Mouse (Mus musculus): Measurements from ENCODE around the gene Spg7.
"Not testable (repeated sequence)": the region's sequence is repeated elsewhere in the genome, so short reads cannot be mapped to it uniquely, and the experiment has no call there.

Spg7 gene

GRCm38 (mm10) chr8:123041774-123042105 lies 21.0 kb upstream of the Spg7 start:
- DNase-seq = peak; percentile 54

- DNase-seq = peak; percentile 100
These were observed 20.4 kb upstream of the Spg7 start, which contains the start of gene Ankrd11 for GRCm38 (mm10) chr8:123042158-123042973. Ankrd11 (minus strand) TSS chr8:123042277.

- no peak for DNase-seq
These were observed 19.6 kb upstream of the Spg7 start for GRCm38 (mm10) chr8:123042974-123043625.

- no peak for DNase-seq
These were observed 18.8 kb upstream of the Spg7 start for GRCm38 (mm10) chr8:123043941-123044340.

GRCm38 (mm10) chr8:123044743-123045425 lies 17.9 kb upstream of the Spg7 start:
- DNase-seq = not testable (repeated sequence)

- DNase-seq = no peak
These were observed 16.0 kb upstream of the Spg7 start for GRCm38 (mm10) chr8:123046706-123047105.

GRCm38 (mm10) chr8:123047827-123048226 lies 14.9 kb upstream of the Spg7 start:
- no peak for DNase-seq

- DNase-seq = no peak
These were observed 14.3 kb upstream of the Spg7 start for GRCm38 (mm10) chr8:123048402-123048801.

- DNase-seq = no peak
These were observed 11.3 kb upstream of the Spg7 start for GRCm38 (mm10) chr8:123051458-123051857.

GRCm38 (mm10) chr8:123064072-123064471 lies 1.3 kb downstream of the Spg7 start:
- DNase-seq = no peak

GRCm38 (mm10) chr8:123064809-123065213 lies 2.1 kb downstream of the Spg7 start:
- no peak for DNase-seq

GRCm38 (mm10) chr8:123065214-123066100 lies 2.7 kb downstream of the Spg7 start:
- peak; percentile 97 for DNase-seq

- no peak for DNase-seq
These were observed 3.5 kb downstream of the Spg7 start for GRCm38 (mm10) chr8:123066101-123066683.

GRCm38 (mm10) chr8:123071176-123071575 lies 8.4 kb downstream of the Spg7 start:
- DNase-seq = no peak

GRCm38 (mm10) chr8:123077213-123077612 lies 14.5 kb downstream of the Spg7 start:
- no peak for DNase-seq

- no peak for DNase-seq
These were observed 20.3 kb downstream of the Spg7 start for GRCm38 (mm10) chr8:123082993-123083392.

- peak; percentile 16 for DNase-seq
These were observed 20.9 kb downstream of the Spg7 start for GRCm38 (mm10) chr8:123083610-123084009.

- DNase-seq = no peak
These were observed 24.5 kb downstream of the Spg7 start for GRCm38 (mm10) chr8:123087289-123087688.

- DNase-seq = no peak
These were observed 34.5 kb downstream of the Spg7 start for GRCm38 (mm10) chr8:123097216-123097615.

- DNase-seq = no peak
These were observed 35.2 kb downstream of the Spg7 start for GRCm38 (mm10) chr8:123097786-123098584.

GRCm38 (mm10) chr8:123100288-123100687 lies 37.5 kb downstream of the Spg7 start:
- DNase-seq = no peak
